Mouse (Mus musculus) embryo, embryonic 11.5 days (tissue): ENCODE measurements around the gene Socs2.
A peak's percentile ranks its signal among the peaks of the same experiment; 100 is the strongest.

ENCODE experiments used
- DNase-seq: peaks from one replicate; pipeline ENCODE4 v3.0.0-alpha.2; 2012; ENCODE audit warnings: low read depth, low spot score

The Socs2 gene

GRCm38 (mm10) chr10:95416685-95417495 is at the start of gene Socs2:
TSS of gene Socs2 (minus strand) at chr10:95417180.
- peak; percentile 90 for DNase-seq

- no peak for DNase-seq
These were observed 48.5 kb upstream of the Socs2 start for GRCm38 (mm10) chr10:95465485-95465896.

GRCm38 (mm10) chr10:95464527-95464926 is 47.5 kb upstream of the Socs2 start:
- DNase-seq = no peak

GRCm38 (mm10) chr10:95462231-95462630 is 45.3 kb upstream of the Socs2 start:
- no peak for DNase-seq

- DNase-seq = no peak
These were observed 44.1 kb upstream of the Socs2 start for GRCm38 (mm10) chr10:95461053-95461553.

- DNase-seq = no peak
These were observed 41.2 kb upstream of the Socs2 start for GRCm38 (mm10) chr10:95458050-95458806.

- DNase-seq = no peak
These were observed 40.5 kb upstream of the Socs2 start for GRCm38 (mm10) chr10:95457367-95458049.

- no peak for DNase-seq
These were observed 39.1 kb upstream of the Socs2 start for GRCm38 (mm10) chr10:95456103-95456502.

- DNase-seq = no peak
These were observed 36.3 kb upstream of the Socs2 start for GRCm38 (mm10) chr10:95453282-95453681.

- DNase-seq = no peak
These were observed 32.1 kb upstream of the Socs2 start for GRCm38 (mm10) chr10:95449033-95449432.

- no peak for DNase-seq
These were observed 31.0 kb upstream of the Socs2 start for GRCm38 (mm10) chr10:95447954-95448353.

GRCm38 (mm10) chr10:95445104-95446056 is 28.4 kb upstream of the Socs2 start:
- DNase-seq = no peak

GRCm38 (mm10) chr10:95442334-95442733 is 25.4 kb upstream of the Socs2 start:
- DNase-seq = no peak

GRCm38 (mm10) chr10:95440566-95440965 is 23.6 kb upstream of the Socs2 start:
- no peak for DNase-seq

- no peak for DNase-seq
These were observed 22.8 kb upstream of the Socs2 start for GRCm38 (mm10) chr10:95439718-95440339.

GRCm38 (mm10) chr10:95438941-95439340 is 22.0 kb upstream of the Socs2 start:
- no peak for DNase-seq

GRCm38 (mm10) chr10:95430271-95430670 is 13.3 kb upstream of the Socs2 start:
- DNase-seq = no peak

GRCm38 (mm10) chr10:95429111-95429510 is 12.1 kb upstream of the Socs2 start:
- no peak for DNase-seq

GRCm38 (mm10) chr10:95426207-95427115 is 9.5 kb upstream of the Socs2 start:
- no peak for DNase-seq
